Mouse (Mus musculus): ENCODE data around the gene Obsl1. TPM values are rescaled to one million over a fixed set of nuclear protein-coding genes. Genes with fewer than 3 reads are reported as not detected.

Obsl1 gene
- polyA plus RNA-seq, 1 experiment from 2014 or later = 79.0 TPM

DNA sequence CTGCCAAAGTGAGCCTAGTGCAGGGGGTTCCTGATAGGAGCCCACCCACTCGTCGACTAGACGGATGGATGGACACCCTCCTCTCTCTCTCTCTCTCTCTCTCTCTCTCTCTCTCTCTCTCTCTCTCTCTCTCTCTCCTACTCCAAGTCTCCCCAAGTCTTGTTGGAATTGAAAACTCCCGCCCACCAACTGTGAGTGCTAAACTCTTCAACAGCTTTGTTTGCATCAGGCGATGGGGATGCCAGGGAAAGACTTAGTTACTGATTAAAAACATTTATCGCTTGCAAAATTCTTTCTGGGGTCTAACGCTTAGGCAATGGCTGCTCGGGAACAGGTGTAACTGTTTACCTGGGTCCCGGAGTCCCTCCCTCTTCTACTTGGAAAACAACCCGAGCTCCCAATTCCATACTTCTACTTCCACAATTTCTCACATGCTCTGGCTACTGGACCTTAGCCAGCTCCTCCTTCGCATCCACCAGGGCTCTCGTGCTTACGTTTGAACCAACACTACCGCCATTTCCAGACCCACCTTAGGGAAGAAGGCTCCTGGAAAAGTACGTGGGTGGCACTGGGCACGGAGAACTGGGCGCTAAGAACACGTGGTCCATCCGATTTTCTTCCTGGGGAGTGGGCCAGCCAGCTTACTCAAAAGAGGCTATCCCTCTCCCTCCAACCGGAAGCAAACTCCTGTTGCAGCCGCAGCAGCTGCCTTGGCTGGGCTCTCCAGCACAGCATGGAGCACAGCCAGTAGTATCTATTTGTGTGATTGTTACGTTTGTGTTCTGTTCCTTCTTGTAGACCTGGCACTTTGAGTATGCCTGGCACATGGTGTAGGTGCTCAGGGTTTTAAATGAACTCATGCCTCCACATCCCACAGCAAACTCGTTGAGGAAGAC, 47.2 kb downstream of the Obsl1 start:
- WGBS = 12% methylated on average over 23 of the region's 23 CpGs
- H3K27me3 ChIP-seq (ENCODE audit: control insufficient read depth, insufficient read depth, low read length) = no peaks in the 10 kb centered on the region
- H3K4me3 ChIP-seq (ENCODE audit: low read depth, low read length) = peak overlapping the region; percentile 30
- peak overlapping the region; percentile 46; the same call in 1 of the 2 replicates for H3K27ac ChIP-seq (ENCODE audit: low read length)
- peak; percentile 31; the same call in 1 of the 2 replicates for ATAC-seq (ENCODE audit: insufficient number of reproducible peaks, insufficient read depth, low FRiP score, low read depth)
- peak overlapping the region; percentile 59 for H3K4me2 ChIP-seq (replicated peaks; ENCODE audit: low read depth, low read length)
- H3K9ac ChIP-seq (replicated peaks; ENCODE audit: low read depth, low read length) = no peak overlapping the region; the same call in 1 of the 2 replicates
- H3K9me3 ChIP-seq (ENCODE audit: control insufficient read depth, low read depth, low read length) = no peaks in the 10 kb centered on the region
- peaks cover 17% of the 10 kb centered on the region for H3K4me1 ChIP-seq (ENCODE audit: control insufficient read depth, insufficient read depth, low read length)
- no peaks in the 10 kb centered on the region for H3K36me3 ChIP-seq (ENCODE audit: control insufficient read depth, insufficient read depth, low read length)

DNA sequence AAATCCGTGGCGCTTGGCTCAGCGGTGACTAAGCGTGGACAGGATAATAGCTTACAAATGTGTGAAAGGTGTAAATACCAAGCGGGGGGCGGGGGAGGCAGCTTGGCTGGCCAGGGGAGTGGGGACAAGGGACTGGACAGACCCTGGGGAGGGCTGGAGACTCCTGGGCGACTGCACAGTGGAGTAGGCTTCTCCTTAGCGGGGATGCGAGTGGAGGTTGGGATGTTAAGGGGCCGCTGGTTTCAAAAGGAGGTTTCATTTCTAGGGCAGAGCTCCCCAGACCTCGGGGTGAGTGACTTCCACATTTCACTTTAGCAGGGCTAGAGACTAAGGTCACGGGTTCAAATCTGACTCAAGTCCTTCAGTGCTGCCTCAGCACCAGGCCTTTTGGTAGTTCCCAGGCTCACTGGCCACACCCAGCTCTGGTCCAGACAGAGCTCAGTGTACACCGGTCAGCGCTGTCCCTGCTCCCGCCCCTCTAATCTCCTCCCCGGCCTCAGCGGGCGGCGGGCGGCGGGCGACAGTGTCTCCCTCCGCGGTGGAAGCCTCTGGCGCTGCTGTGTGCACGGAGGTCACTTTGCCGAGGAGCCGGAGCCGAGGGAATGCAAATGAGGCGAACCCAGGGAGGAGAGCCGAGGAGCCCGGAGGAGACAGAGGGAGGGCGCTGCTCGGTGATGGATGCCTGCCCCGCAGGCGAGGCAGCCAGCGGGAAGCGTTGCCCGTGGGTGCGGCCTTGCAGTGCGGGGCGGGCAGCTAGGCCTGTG, 48.0 kb downstream of the Obsl1 start:
- WGBS = 2% methylated on average over 42 of the region's 42 CpGs

DNA sequence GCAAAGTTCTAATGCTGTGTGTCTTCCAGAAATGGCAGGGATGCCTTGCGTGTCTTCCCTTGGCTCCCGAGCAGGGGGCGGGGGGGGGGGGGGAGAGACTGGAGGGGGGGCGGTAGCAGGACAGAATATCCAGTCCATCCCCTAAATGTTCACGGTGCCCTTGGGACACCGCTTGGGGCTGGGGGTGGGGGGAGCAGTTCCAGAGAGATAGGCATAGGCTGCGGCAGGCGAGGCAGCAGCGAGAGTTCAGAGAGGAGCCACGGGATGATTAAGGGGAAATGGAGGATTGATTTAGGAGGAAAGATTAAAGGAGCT, 48.6 kb downstream of the Obsl1 start:
- 10% methylated on average over 9 of the region's 10 CpGs for WGBS
- ATAC-seq (ENCODE audit: insufficient number of reproducible peaks, insufficient read depth, low FRiP score, low read depth) = peak; percentile 4; the same call in 1 of the 2 replicates
- H3K9ac ChIP-seq (replicated peaks; ENCODE audit: low read depth, low read length) = no peak overlapping the region
- H3K27ac ChIP-seq (ENCODE audit: low read length) = no peak overlapping the region
- no peak overlapping the region; the same call in 1 of the 2 replicates for H3K4me2 ChIP-seq (replicated peaks; ENCODE audit: low read depth, low read length)
- H3K9me3 ChIP-seq (ENCODE audit: control insufficient read depth, low read depth, low read length) = no peaks in the 10 kb centered on the region
- H3K27me3 ChIP-seq (ENCODE audit: control insufficient read depth, insufficient read depth, low read length) = 0 out of 2 replicates have a peak, but pooled peaks cover 2% of the 10 kb centered on the region
- no peak overlapping the region for H3K4me3 ChIP-seq (ENCODE audit: low read depth, low read length)
- H3K36me3 ChIP-seq (ENCODE audit: control insufficient read depth, insufficient read depth, low read length) = no peaks in the 10 kb centered on the region
- peaks cover 17% of the 10 kb centered on the region for H3K4me1 ChIP-seq (ENCODE audit: control insufficient read depth, insufficient read depth, low read length)

More for the DNA sequence above, 48.0 kb downstream of the Obsl1 start:
- Histone ChIP-seq H3K27ac (ENCODE audit: low read length) (peak overlapping the region; percentile 46; the same call in 1 of the 2 replicates), H3K9ac (replicated peaks; ENCODE audit: low read depth, low read length) (no peak overlapping the region; the same call in 1 of the 2 replicates), H3K4me1 (ENCODE audit: control insufficient read depth, insufficient read depth, low read length) (peaks cover 17% of the 10 kb centered on the region), H3K9me3 (ENCODE audit: control insufficient read depth, low read depth, low read length) (no peaks in the 10 kb centered on the region), H3K27me3 (ENCODE audit: control insufficient read depth, insufficient read depth, low read length) (0 out of 2 replicates have a peak, but pooled peaks cover 2% of the 10 kb centered on the region), H3K36me3 (ENCODE audit: control insufficient read depth, insufficient read depth, low read length) (no peaks in the 10 kb centered on the region), H3K4me2 (replicated peaks; ENCODE audit: low read depth, low read length) (peak overlapping the region; percentile 59), H3K4me3 (ENCODE audit: low read depth, low read length) (peak overlapping the region; percentile 30)
- peak; percentile 73 for ATAC-seq (ENCODE audit: insufficient number of reproducible peaks, insufficient read depth, low FRiP score, low read depth)

DNA sequence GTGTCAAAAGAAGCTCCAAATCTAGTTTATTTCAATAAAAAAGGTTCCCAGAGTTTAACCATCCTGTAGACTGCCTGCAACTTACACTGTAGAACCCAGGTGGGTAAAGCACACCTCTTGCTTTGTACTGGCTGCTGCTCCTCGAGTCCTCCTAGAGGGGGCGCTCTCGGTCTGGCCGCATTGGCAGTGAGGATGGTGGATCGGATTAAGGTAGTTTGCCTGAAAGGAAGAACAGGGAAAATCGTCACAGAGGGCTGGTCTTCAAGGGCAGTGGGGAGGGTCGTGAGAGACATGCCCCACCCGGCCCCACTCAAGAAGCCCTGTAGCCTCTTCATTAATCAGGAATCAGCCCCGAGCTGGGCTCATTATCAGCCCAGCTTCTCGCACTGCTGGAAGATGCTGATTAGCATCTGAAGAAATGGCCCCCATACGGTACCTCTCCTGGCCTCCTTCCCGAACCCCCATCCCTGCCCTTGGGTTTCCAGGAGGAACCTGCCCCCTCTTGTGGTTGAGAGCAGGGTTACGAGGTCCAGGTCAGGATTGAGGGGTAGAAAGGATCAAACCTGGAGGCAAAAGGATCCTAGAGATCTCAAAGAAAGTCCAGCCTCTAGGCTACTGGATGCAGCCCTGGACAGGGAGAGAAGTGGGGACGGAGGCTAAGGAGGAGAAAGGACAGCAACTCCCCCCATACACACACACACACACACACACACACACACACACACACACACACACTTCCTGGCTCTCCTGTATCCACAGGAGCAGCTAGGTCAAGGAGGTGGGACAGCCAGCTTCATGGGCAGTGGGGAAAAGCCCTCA, 49.3 kb downstream of the Obsl1 start:
- Histone ChIP-seq H3K4me1 (ENCODE audit: control insufficient read depth, insufficient read depth, low read length) (peaks cover 17% of the 10 kb centered on the region), H3K36me3 (ENCODE audit: control insufficient read depth, insufficient read depth, low read length) (no peaks in the 10 kb centered on the region), H3K27me3 (ENCODE audit: control insufficient read depth, insufficient read depth, low read length) (0 out of 2 replicates have a peak, but pooled peaks cover 2% of the 10 kb centered on the region), H3K9me3 (ENCODE audit: control insufficient read depth, low read depth, low read length) (no peaks in the 10 kb centered on the region), H3K4me2 (replicated peaks; ENCODE audit: low read depth, low read length) (no peak overlapping the region), H3K9ac (replicated peaks; ENCODE audit: low read depth, low read length) (no peak overlapping the region), H3K27ac (ENCODE audit: low read length) (no peak overlapping the region), H3K4me3 (ENCODE audit: low read depth, low read length) (no peak overlapping the region)
- ATAC-seq (ENCODE audit: insufficient number of reproducible peaks, insufficient read depth, low FRiP score, low read depth) = no peak
- WGBS = 16% methylated on average over 14 of the region's 14 CpGs

DNA sequence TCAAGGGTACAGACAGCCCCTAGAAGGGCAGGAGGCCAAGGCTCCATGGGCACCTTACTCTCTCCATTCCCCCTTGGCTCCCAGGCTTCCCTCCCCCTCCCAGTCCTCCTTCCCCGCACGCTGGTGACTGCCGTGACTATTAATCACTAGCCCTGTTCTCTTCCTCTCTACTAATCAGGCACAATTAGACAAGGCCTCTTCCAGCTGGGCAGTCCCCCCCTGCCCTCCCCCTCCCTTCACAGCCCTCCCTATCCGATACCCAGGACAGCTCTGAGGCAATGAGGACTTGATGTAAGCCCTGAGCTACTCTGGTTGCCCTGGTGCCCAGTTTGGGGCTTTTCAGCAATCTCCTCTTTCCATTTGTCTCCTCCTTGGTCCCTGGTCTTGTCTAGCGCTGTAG, 50.3 kb downstream of the Obsl1 start:
- H3K4me1 ChIP-seq (ENCODE audit: control insufficient read depth, insufficient read depth, low read length) = peaks cover 21% of the 10 kb centered on the region
- no peak overlapping the region for H3K9ac ChIP-seq (replicated peaks; ENCODE audit: low read depth, low read length)
- H3K27me3 ChIP-seq (ENCODE audit: control insufficient read depth, insufficient read depth, low read length) = peaks cover 9% of the 10 kb centered on the region
- H3K4me3 ChIP-seq (ENCODE audit: low read depth, low read length) = no peak overlapping the region
- no peaks in the 10 kb centered on the region for H3K9me3 ChIP-seq (ENCODE audit: control insufficient read depth, low read depth, low read length)
- no peak overlapping the region for H3K27ac ChIP-seq (ENCODE audit: low read length)
- no peak overlapping the region for H3K4me2 ChIP-seq (replicated peaks; ENCODE audit: low read depth, low read length)
- ATAC-seq (ENCODE audit: insufficient number of reproducible peaks, insufficient read depth, low FRiP score, low read depth) = no peak
- 34% methylated on average over 5 of the region's 5 CpGs for WGBS
- no peaks in the 10 kb centered on the region for H3K36me3 ChIP-seq (ENCODE audit: control insufficient read depth, insufficient read depth, low read length)

DNA sequence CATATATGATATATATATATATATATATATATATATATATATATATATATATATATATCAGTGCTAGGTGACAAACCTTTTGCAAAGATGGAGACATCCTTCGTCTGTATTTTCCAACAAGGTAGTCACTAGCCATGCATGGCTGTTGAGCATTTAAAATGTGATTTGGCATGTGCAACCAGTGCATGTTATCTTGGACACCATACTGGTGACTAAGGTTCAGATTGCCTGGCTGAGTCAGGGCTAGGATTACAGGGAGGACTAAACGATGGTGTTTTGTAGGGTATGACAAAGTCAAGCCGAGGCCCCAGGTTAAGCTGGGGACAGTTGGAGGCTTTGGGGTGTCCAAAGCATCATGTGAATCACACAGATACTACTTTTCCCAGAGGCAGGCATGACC, 50.8 kb downstream of the Obsl1 start:
- Histone ChIP-seq H3K27ac (ENCODE audit: low read length) (no peak overlapping the region), H3K4me1 (ENCODE audit: control insufficient read depth, insufficient read depth, low read length) (peaks cover 26% of the 10 kb centered on the region), H3K4me3 (ENCODE audit: low read depth, low read length) (no peak overlapping the region), H3K36me3 (ENCODE audit: control insufficient read depth, insufficient read depth, low read length) (no peaks in the 10 kb centered on the region), H3K9me3 (ENCODE audit: control insufficient read depth, low read depth, low read length) (no peaks in the 10 kb centered on the region), H3K9ac (replicated peaks; ENCODE audit: low read depth, low read length) (no peak overlapping the region), H3K27me3 (ENCODE audit: control insufficient read depth, insufficient read depth, low read length) (peaks cover 14% of the 10 kb centered on the region), H3K4me2 (replicated peaks; ENCODE audit: low read depth, low read length) (no peak overlapping the region)
- ATAC-seq (ENCODE audit: insufficient number of reproducible peaks, insufficient read depth, low FRiP score, low read depth) = no peak
- WGBS = 68% methylated on average over 3 of the region's 3 CpGs

DNA sequence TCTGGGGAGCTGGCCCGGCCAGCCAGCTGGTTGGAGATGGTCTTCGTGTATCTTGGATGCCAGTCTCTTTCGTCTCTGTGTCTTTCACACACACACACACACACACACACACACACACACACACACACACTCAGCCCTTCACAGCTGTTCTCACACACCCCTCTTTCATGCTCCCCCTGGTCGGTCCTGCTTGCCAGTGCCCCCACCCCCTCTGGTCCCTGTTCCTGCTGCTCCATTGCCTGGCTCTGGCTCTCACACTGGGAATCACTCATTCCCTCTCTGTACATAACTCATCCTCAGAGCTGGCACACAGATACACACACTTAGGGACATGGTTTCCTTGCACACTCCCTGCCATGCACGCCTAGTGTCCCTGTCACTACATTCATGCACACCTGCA, 54.4 kb downstream of the Obsl1 start:
- ATAC-seq (ENCODE audit: insufficient number of reproducible peaks, insufficient read depth, low FRiP score, low read depth) = no peak
- H3K4me2 ChIP-seq (replicated peaks; ENCODE audit: low read depth, low read length) = no peak overlapping the region
- 70% methylated on average over 5 of the region's 5 CpGs for WGBS
- no peaks in the 10 kb centered on the region for H3K36me3 ChIP-seq (ENCODE audit: control insufficient read depth, insufficient read depth, low read length)
- no peak overlapping the region for H3K27ac ChIP-seq (ENCODE audit: low read length)
- no peak overlapping the region for H3K9ac ChIP-seq (replicated peaks; ENCODE audit: low read depth, low read length)
- peaks cover 30% of the 10 kb centered on the region for H3K27me3 ChIP-seq (ENCODE audit: control insufficient read depth, insufficient read depth, low read length)
- peaks cover 35% of the 10 kb centered on the region for H3K4me1 ChIP-seq (ENCODE audit: control insufficient read depth, insufficient read depth, low read length)
- no peak overlapping the region for H3K4me3 ChIP-seq (ENCODE audit: low read depth, low read length)
- H3K9me3 ChIP-seq (ENCODE audit: control insufficient read depth, low read depth, low read length) = no peaks in the 10 kb centered on the region

Measured in stomach, embryonic 14.5 days (tissue).